8 mouse cellular contexts compared by ENCODE assay signal in the genomic region with DNA sequence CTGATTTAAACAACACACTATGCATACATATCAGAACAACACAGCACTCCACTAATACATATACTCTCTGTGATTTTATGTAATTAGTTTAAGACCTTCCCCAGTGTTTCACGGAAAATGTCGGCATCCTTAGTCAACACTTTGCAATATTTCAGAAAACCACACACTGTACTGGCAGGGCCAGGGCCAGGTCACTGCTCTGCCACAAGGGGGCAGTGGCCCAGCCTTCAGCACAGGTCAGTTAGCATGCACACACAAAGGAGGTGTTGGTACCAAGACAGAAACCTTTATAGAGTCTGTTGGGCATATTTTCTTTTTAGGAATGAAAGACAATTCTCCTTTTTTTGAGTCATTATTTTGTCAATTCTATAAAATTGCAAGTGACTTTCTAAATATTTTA. TPM values are rescaled to one million over a fixed set of nuclear protein-coding genes. Genes with fewer than 3 reads are reported as not detected.
DNase-seq lines count a peak whose midpoint lies in the region; ATAC-seq and TF ChIP-seq lines count a peak whose summit lies in the region.

No protein-coding gene starts in this region.

- no peaks in the 10 kb centered on the region for H3K27me3 ChIP-seq in forebrain, embryonic 15.5 days
- no peaks in the 10 kb centered on the region for H3K27me3 ChIP-seq in liver, embryonic 14.5 days (ENCODE audit: control insufficient read depth, insufficient read depth, low read length)

- H3K4me2 ChIP-seq in forebrain, embryonic 15.5 days (replicated peaks), result no peak overlapping the region
- no peak overlapping the region for H3K4me2 ChIP-seq in liver, embryonic 14.5 days (ENCODE audit: low read depth)

- no peak overlapping the region for H3K27ac ChIP-seq in bone marrow, adult 2 months (ENCODE audit: control insufficient read depth, insufficient read depth, low read depth, low read length, poor library complexity)
- no peak overlapping the region for H3K27ac ChIP-seq in forebrain, embryonic 15.5 days (replicated peaks)
- no peak overlapping the region for H3K27ac ChIP-seq in liver, embryonic 14.5 days

- DNase-seq in adrenal gland, adult (ENCODE audit: inconsistent age in 2 of 2, low spot score in 1 of 2), result peak; percentile 13 to 46
- DNase-seq in adrenal gland, adult 8-10 months, result no peak
- peak; percentile 22 for DNase-seq in 3134 (ENCODE audit: extremely low read depth, insufficient read length, low spot score)
- DNase-seq in liver, embryonic 14.5 days (ENCODE audit: low read depth in 3 of 3, low spot score in 3 of 3), result no peak
- no peak for DNase-seq in layer of hippocampus, postnatal 36 days

- 35% methylated on average over 2 of the region's 2 CpGs for WGBS in bone marrow, adult 2 months
- WGBS in forebrain, embryonic 15.5 days, result 65% methylated on average over 2 of the region's 2 CpGs
- 47% methylated on average over 2 of the region's 2 CpGs for WGBS in liver, embryonic 14.5 days (ENCODE audit: insufficient replicate concordance)

- H3K9me3 ChIP-seq in forebrain, embryonic 15.5 days, result no peaks in the 10 kb centered on the region
- H3K9me3 ChIP-seq in liver, embryonic 14.5 days (ENCODE audit: control insufficient read depth, low read length), result no peaks in the 10 kb centered on the region

- TF ChIP-seq POLR2A in bone marrow, adult 2 months (IDR thresholded peaks at IDR 0.05; ENCODE audit: borderline replicate concordance, control insufficient read depth, low read depth, low read length), result no peak

- no peak overlapping the region for H3K4me3 ChIP-seq in bone marrow, adult 2 months (replicated peaks; ENCODE audit: control insufficient read depth, low read depth, low read length)
- no peak overlapping the region for H3K4me3 ChIP-seq in forebrain, embryonic 15.5 days
- H3K4me3 ChIP-seq in liver, embryonic 14.5 days (ENCODE audit: insufficient read depth in 1 of 2, low read depth in 2 of 2, low read length in 2 of 2), result no peak overlapping the region

- ATAC-seq in forebrain, embryonic 15.5 days (replicated peaks), result peak; percentile 78
- ATAC-seq in liver, embryonic 14.5 days (ENCODE audit: insufficient read depth), result peak; percentile 48; the same call in 1 of the 2 replicates
- peak; percentile 55; the same call in 1 of the 2 replicates for ATAC-seq in neutrophil, adult 5-6 weeks (ENCODE audit: extremely low read depth, insufficient number of reproducible peaks, low FRiP score, poor library complexity, severe bottlenecking)

- H3K9ac ChIP-seq in forebrain, embryonic 15.5 days (replicated peaks), result no peak overlapping the region
- no peak overlapping the region for H3K9ac ChIP-seq in liver, embryonic 14.5 days (replicated peaks)

- TF ChIP-seq CTCF in bone marrow, adult 2 months (IDR thresholded peaks at IDR 0.05; ENCODE audit: control insufficient read depth, insufficient read depth, low read length), result peak; percentile 77
- peak; percentile 87 for TF ChIP-seq CTCF in liver, embryonic 14.5 days (IDR thresholded peaks at IDR 0.05; ENCODE audit: low read depth)

- H3K4me1 ChIP-seq in bone marrow, adult 2 months (ENCODE audit: control insufficient read depth, insufficient read depth, low read length), result no peaks in the 10 kb centered on the region
- H3K4me1 ChIP-seq in forebrain, embryonic 15.5 days, result no peaks in the 10 kb centered on the region
- H3K4me1 ChIP-seq in liver, embryonic 14.5 days (replicated peaks; ENCODE audit: control insufficient read depth in 2 of 2, insufficient read depth in 2 of 2, low read length in 1 of 2), result no peaks in the 10 kb centered on the region

- no peak for TF ChIP-seq EP300 in liver, embryonic 14.5 days (IDR thresholded peaks at IDR 0.05; ENCODE audit: low read depth)

- no peaks in the 10 kb centered on the region for H3K36me3 ChIP-seq in forebrain, embryonic 15.5 days
- no peaks in the 10 kb centered on the region for H3K36me3 ChIP-seq in liver, embryonic 14.5 days (replicated peaks; ENCODE audit: control insufficient read depth, insufficient read depth, low read depth)

RNA-seq across cellular contexts. Expression of a gene that starts 27.0 kb away (rescaled TPM):
- total RNA-seq in adrenal gland, adult 8-10 months (2022), result 10 to 100 TPM; 22.6 to 33.8 (median 27.2) TPM
- 9.6 and 10.8 TPM in 2 replicates for polyA plus RNA-seq in bone marrow, adult 2 months (2011; ENCODE audit: insufficient read depth, insufficient read length, low replicate concordance, missing spikeins)
- 50.6 and 54.7 TPM in 2 replicates for polyA plus RNA-seq in forebrain, embryonic 15.5 days (2015; fragmentation: Nextera tagmentation; extraction: Ambion mirVana)
- polyA plus RNA-seq in liver, embryonic 14.5 days (2012; rRNA removed), result 6.2 and 12.5 TPM in 2 replicates
- 18.7 and 18.8 TPM in 2 replicates for polyA plus RNA-seq in liver, embryonic 14.5 days (2014; fragmentation: Nextera tagmentation; extraction: Ambion mirVana)
- 77.6 and 90.2 TPM in 2 replicates for total RNA-seq in neutrophil, adult 5-6 weeks (2017)
- total RNA-seq in layer of hippocampus, postnatal 36 days (2021), result 10 to 100 TPM; 29.8 TPM

RNA-seq across cellular contexts. Expression of a gene that starts 50.4 kb away (rescaled TPM):
- 10 to 100 TPM; 14.1 to 39.6 (median 29.0) TPM for total RNA-seq in adrenal gland, adult 8-10 months (2022)
- polyA plus RNA-seq in bone marrow, adult 2 months (2011; ENCODE audit: insufficient read depth, insufficient read length, low replicate concordance, missing spikeins), result 2.2 and 2.3 TPM in 2 replicates
- 9.6 and 9.8 TPM in 2 replicates for polyA plus RNA-seq in forebrain, embryonic 15.5 days (2015; fragmentation: Nextera tagmentation; extraction: Ambion mirVana)
- polyA plus RNA-seq in liver, embryonic 14.5 days (2012; rRNA removed), result 4.2 and 7.0 TPM in 2 replicates
- 12.1 and 12.8 TPM in 2 replicates for polyA plus RNA-seq in liver, embryonic 14.5 days (2014; fragmentation: Nextera tagmentation; extraction: Ambion mirVana)
- 2.7 TPM in 1 of 2 replicates, not detected in the other for total RNA-seq in neutrophil, adult 5-6 weeks (2017)
- total RNA-seq in layer of hippocampus, postnatal 36 days (2021), result 10 to 100 TPM; 12.0 to 12.4 TPM

Comparison
In these comparisons a context has a peak if more than half of its experiments do, and no peak if none do; other contexts are left out.
1. DNase-seq: peak in adrenal gland, adult (2 of 2) and 3134 (single experiment); none in adrenal gland, adult 8-10 months (single experiment), liver, embryonic 14.5 days (0 of 3) and layer of hippocampus, postnatal 36 days (0 of 2).
2. Peak in every context shown above with its lines, with median percentiles within 50 percentile points of each other: ATAC-seq.